Comparison of ENCODE assay signal across 17 mouse cellular contexts in the genomic region with DNA sequence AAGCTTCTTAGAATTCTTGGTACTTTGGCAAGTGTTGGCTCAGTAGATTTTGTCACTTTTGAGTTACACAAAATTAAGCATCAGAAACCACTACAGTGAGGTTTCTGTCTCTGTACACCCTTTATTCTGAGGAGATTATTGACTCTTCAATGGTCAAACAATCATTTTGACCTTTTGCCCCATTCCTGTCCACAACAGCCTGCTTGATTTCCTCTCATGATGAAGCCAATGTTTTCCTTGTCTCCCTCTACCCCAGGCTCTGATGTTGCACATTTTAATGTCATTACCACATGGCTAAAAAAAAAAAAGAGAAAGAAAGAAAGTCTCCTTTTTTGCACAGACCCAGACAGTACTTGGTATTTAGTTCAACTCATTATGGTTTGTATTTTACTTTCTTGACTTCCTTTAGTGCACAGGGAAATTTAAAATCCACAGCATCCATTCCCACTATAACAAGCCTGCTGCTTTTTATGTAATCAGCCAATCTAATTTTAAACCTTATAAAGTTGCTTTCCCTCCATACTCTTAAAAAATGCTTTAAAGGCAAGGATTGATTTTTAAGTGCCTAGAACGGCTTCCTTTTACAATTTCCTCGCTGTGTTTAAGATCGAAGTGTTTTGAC.
"Had no signal": no experiment of that assay in that cellular context is flagged by ENCODE, and none has a peak within 500 bp of the region (broad histone marks: within the 10 kb centered on the region; RNA-seq: fewer than 3 reads in every experiment).

No protein-coding gene starts in this region.

- H3K9ac ChIP-seq: kidney, embryonic 15.5 days; limb, embryonic 12.5 days; lung, embryonic 15.5 days; midbrain, embryonic 13.5 days; neural tube, embryonic 15.5 days had no signal

- H3K27me3 ChIP-seq: kidney, embryonic 15.5 days; limb, embryonic 12.5 days; lung, embryonic 15.5 days; megakaryocyte, embryonic 14.5 days; midbrain, embryonic 13.5 days; neural tube, embryonic 15.5 days had no signal

- H3K4me3 ChIP-seq: kidney, embryonic 15.5 days; limb, embryonic 12.5 days; lung, embryonic 15.5 days; megakaryocyte, embryonic 14.5 days; midbrain, embryonic 13.5 days; myocyte; neural tube, embryonic 15.5 days had no signal

- H3K4me1 ChIP-seq: kidney, embryonic 15.5 days; lung, embryonic 15.5 days; megakaryocyte, embryonic 14.5 days; midbrain, embryonic 13.5 days; neural tube, embryonic 15.5 days had no signal

- ATAC-seq: midbrain, embryonic 13.5 days had no signal

- H3K27ac ChIP-seq: kidney, embryonic 15.5 days; limb, embryonic 12.5 days; lung, embryonic 15.5 days; macrophage; midbrain, embryonic 13.5 days; neural tube, embryonic 15.5 days had no signal

- H3K4me2 ChIP-seq: kidney, embryonic 15.5 days; limb, embryonic 12.5 days; lung, embryonic 15.5 days; midbrain, embryonic 13.5 days; neural tube, embryonic 15.5 days had no signal

- DNase-seq: kidney, adult 18-20 months; kidney, postnatal 36 days; layer of hippocampus, adult 9-11 months; liver; lung, postnatal 14 days; right cerebral cortex, adult 18-20 months; right cerebral cortex, postnatal 25 days; thymus, adult 2 months; thymus, postnatal 36 days had no signal

- H3K36me3 ChIP-seq: kidney, embryonic 15.5 days; limb, embryonic 12.5 days; lung, embryonic 15.5 days; midbrain, embryonic 13.5 days; neural tube, embryonic 15.5 days had no signal

- H3K9me3 ChIP-seq: kidney, embryonic 15.5 days; limb, embryonic 12.5 days; lung, embryonic 15.5 days; megakaryocyte, embryonic 14.5 days; midbrain, embryonic 13.5 days; neural tube, embryonic 15.5 days had no signal
